Mouse (Mus musculus) cerebellum, adult 2 months (tissue): ENCODE measurements at regions not wholly inside any gene's neighbourhood (a gene's known extent, or its start where the extent isn't known, plus 50 kb on each side); places are given as distances from the start of the nearest gene placed in this dataset.

Experiments used
- DNase-seq, 2 experiments: peaks; one replicate each; pipeline ENCODE4 v3.0.0; 2021
- H3K27ac ChIP-seq: fragments of 200-500 bp; 2 replicates; pipeline ENCODE4 v1.5.1; 2012; ENCODE audit warnings: low read length, control low read depth, inconsistent platforms; ENCODE audit not compliant: insufficient read depth
- H3K27me3 ChIP-seq: fragments of 200-500 bp; 2 replicates; pipeline ENCODE4 v1.6.1; 2012; ENCODE audit warnings: inconsistent platforms, mild to moderate bottlenecking, low read length, moderate library complexity; ENCODE audit not compliant: control insufficient read depth, insufficient read depth
- H3K4me1 ChIP-seq: fragments of 200-500 bp; 2 replicates; pipeline ENCODE4 v1.6.1; 2011; ENCODE audit warnings: low read length; ENCODE audit not compliant: control insufficient read depth, insufficient read depth
- H3K4me3 ChIP-seq: fragments of 200-500 bp; replicated peaks from 2 replicates; pipeline ENCODE3; 2011; ENCODE audit warnings: mild to moderate bottlenecking, low read depth, low read length, control low read depth; ENCODE audit not compliant: insufficient read depth
- CTCF ChIP-seq: fragments of 200-500 bp; IDR thresholded peaks from 2 replicates; pipeline ENCODE4 v1.5.1; 2011; ENCODE audit warnings: low read depth, mild to moderate bottlenecking, control low read depth, low read length, moderate library complexity, borderline replicate concordance; ENCODE audit not compliant: insufficient read depth
- POLR2A ChIP-seq: fragments of 200-500 bp; IDR thresholded peaks from 2 replicates; pipeline ENCODE4 v1.6.1; 2011; ENCODE audit warnings: low read length, control low read depth, borderline replicate concordance; ENCODE audit not compliant: insufficient read depth
- whole genome bisulfite sequencing: fragments of 180-500 bp; shearing (Covaris S2); methylation state at CpG from one replicate; pipeline ENCODE4 v1.1.7; 2018; 5-methylcytosine and 5-hydroxymethylcytosine counted together

- Histone ChIP-seq H3K27me3 (no peaks in the 10 kb centered on the region), H3K4me1 (no peaks in the 10 kb centered on the region), H3K27ac (no peak overlapping the region), H3K4me3 (no peak overlapping the region)
- no peak for DNase-seq
- TF ChIP-seq CTCF (no peak), POLR2A (no peak)
- 14% methylated on average over 2 of the region's 2 CpGs for WGBS
Measured at GRCm38 (mm10) chr13:11105571-11105970, 744.9 kb upstream of the Chrm3 start.

- Histone ChIP-seq H3K4me3 (no peak overlapping the region), H3K27ac (no peak overlapping the region), H3K4me1 (no peaks in the 10 kb centered on the region), H3K27me3 (no peaks in the 10 kb centered on the region)
- TF ChIP-seq POLR2A (no peak), CTCF (no peak)
- no peak for DNase-seq
Measured at GRCm38 (mm10) chr13:11099586-11099950, 738.9 kb upstream of the Chrm3 start.

- Histone ChIP-seq H3K4me3 (no peak overlapping the region), H3K27me3 (no peaks in the 10 kb centered on the region), H3K27ac (no peak overlapping the region), H3K4me1 (no peaks in the 10 kb centered on the region)
- 56% methylated on average over 4 of the region's 4 CpGs for WGBS
- no peak for DNase-seq
- TF ChIP-seq CTCF (no peak), POLR2A (no peak)
Measured at GRCm38 (mm10) chr13:11098899-11099585, 738.4 kb upstream of the Chrm3 start.

- 88% methylated on average over 2 of the region's 2 CpGs for WGBS
- no peaks in the 10 kb centered on the region for H3K4me1 ChIP-seq
- no peak overlapping the region for H3K27ac ChIP-seq
- no peaks in the 10 kb centered on the region for H3K27me3 ChIP-seq
- no peak for DNase-seq
- no peak overlapping the region for H3K4me3 ChIP-seq
- no peak for TF ChIP-seq CTCF
- no peak for TF ChIP-seq POLR2A
Measured at GRCm38 (mm10) chr13:11092911-11093310, 732.3 kb upstream of the Chrm3 start.
